Mouse (Mus musculus) forelimb bud, embryonic 11.5 days (tissue): ENCODE measurements around the gene Kcnt1.
A peak's percentile ranks its signal among the peaks of the same experiment; 100 is the strongest.
"Not testable (repeated sequence)": the region's sequence is repeated elsewhere in the genome, so short reads cannot be mapped to it uniquely, and the experiment has no call there.

Source experiments
- DNase-seq: peaks from one replicate; pipeline ENCODE4 v3.0.0-alpha.2; 2012; ENCODE audit warnings: low read depth, low spot score

The Kcnt1 gene

GRCm38 (mm10) chr2:25863337-25864131 lies at the start of gene Kcnt1:
Kcnt1 (plus strand) TSS chr2:25863734.
- peak; percentile 61 for DNase-seq

- not testable (repeated sequence) for DNase-seq
Measured at GRCm38 (mm10) chr2:25815748-25816147, 47.8 kb upstream of the Kcnt1 start, which contains the start of gene Glt6d1. Glt6d1 (minus strand) TSS chr2:25815848.

- no peak for DNase-seq
Measured at GRCm38 (mm10) chr2:25822806-25823205, 40.7 kb upstream of the Kcnt1 start, which contains the start of gene Lcn9. Lcn9 (plus strand) TSS chr2:25823153.

GRCm38 (mm10) chr2:25824751-25825150 lies 38.8 kb upstream of the Kcnt1 start:
- DNase-seq: no peak

- no peak for DNase-seq
Measured at GRCm38 (mm10) chr2:25828344-25828947, 35.1 kb upstream of the Kcnt1 start.

- DNase-seq: no peak
Measured at GRCm38 (mm10) chr2:25830786-25831185, 32.7 kb upstream of the Kcnt1 start.

- peak; percentile 80 for DNase-seq
Measured at GRCm38 (mm10) chr2:25836291-25836690, 27.2 kb upstream of the Kcnt1 start.

GRCm38 (mm10) chr2:25842161-25842560 lies 21.4 kb upstream of the Kcnt1 start:
- DNase-seq: no peak

- no peak for DNase-seq
Measured at GRCm38 (mm10) chr2:25842758-25843157, 20.8 kb upstream of the Kcnt1 start.

- DNase-seq: no peak
Measured at GRCm38 (mm10) chr2:25844097-25844496, 19.4 kb upstream of the Kcnt1 start.

GRCm38 (mm10) chr2:25846516-25846915 lies 17.0 kb upstream of the Kcnt1 start:
- no peak for DNase-seq

- DNase-seq: no peak
Measured at GRCm38 (mm10) chr2:25847226-25847625, 16.3 kb upstream of the Kcnt1 start, which contains the start of gene Sohlh1. Sohlh1 (minus strand) TSS chr2:25847248.

- DNase-seq: peak; percentile 27
Measured at GRCm38 (mm10) chr2:25850330-25850729, 13.2 kb upstream of the Kcnt1 start.

- no peak for DNase-seq
Measured at GRCm38 (mm10) chr2:25852626-25853025, 10.9 kb upstream of the Kcnt1 start.

GRCm38 (mm10) chr2:25853998-25854397 lies 9.5 kb upstream of the Kcnt1 start:
- no peak for DNase-seq

- DNase-seq: no peak
Measured at GRCm38 (mm10) chr2:25859891-25860290, 3.6 kb upstream of the Kcnt1 start.

GRCm38 (mm10) chr2:25862038-25862437 lies 1.5 kb upstream of the Kcnt1 start:
- no peak for DNase-seq

GRCm38 (mm10) chr2:25862696-25863270 lies 751 bp upstream of the Kcnt1 start:
- DNase-seq: no peak

- DNase-seq: no peak
Measured at GRCm38 (mm10) chr2:25864230-25864629, 696 bp downstream of the Kcnt1 start.

- DNase-seq: no peak
Measured at GRCm38 (mm10) chr2:25865412-25865811, 1.9 kb downstream of the Kcnt1 start.

GRCm38 (mm10) chr2:25866656-25867055 lies 3.1 kb downstream of the Kcnt1 start:
- DNase-seq: no peak

- no peak for DNase-seq
Measured at GRCm38 (mm10) chr2:25877250-25877735, 13.8 kb downstream of the Kcnt1 start.
